Mouse (Mus musculus): ENCODE results near the gene Slc45a3. TPM values are rescaled to one million over a fixed set of nuclear protein-coding genes. Genes with fewer than 3 reads are reported as not detected.

Gene Slc45a3
- polyA plus RNA-seq, 1 experiment: 1.7 TPM

GRCm38 (mm10) chr1:132006046-132006445, 43.3 kb downstream of the Slc45a3 start:
- TF ChIP-seq POLR2A (IDR thresholded peaks at IDR 0.05; ENCODE audit: borderline replicate concordance, control insufficient read depth, low read depth, low read length) (no peak), CTCF (IDR thresholded peaks at IDR 0.05; ENCODE audit: control insufficient read depth, insufficient read depth, low read length) (no peak)
- WGBS: 85% methylated on average over 3 of the region's 3 CpGs
- Histone ChIP-seq H3K4me1 (ENCODE audit: control insufficient read depth, insufficient read depth, low read length) (peaks cover 7% of the 10 kb centered on the region), H3K4me3 (replicated peaks; ENCODE audit: control insufficient read depth, low read depth, low read length) (no peak overlapping the region), H3K27ac (ENCODE audit: control insufficient read depth, insufficient read depth, low read depth, low read length, poor library complexity) (no peak overlapping the region)

GRCm38 (mm10) chr1:132006721-132007120, 44.0 kb downstream of the Slc45a3 start:
- H3K4me3 ChIP-seq (replicated peaks; ENCODE audit: control insufficient read depth, low read depth, low read length): no peak overlapping the region
- 27% methylated on average over 5 of the region's 5 CpGs for WGBS
- no peak for TF ChIP-seq CTCF (IDR thresholded peaks at IDR 0.05; ENCODE audit: control insufficient read depth, insufficient read depth, low read length)
- no peak for TF ChIP-seq POLR2A (IDR thresholded peaks at IDR 0.05; ENCODE audit: borderline replicate concordance, control insufficient read depth, low read depth, low read length)
- H3K4me1 ChIP-seq (ENCODE audit: control insufficient read depth, insufficient read depth, low read length): peaks cover 9% of the 10 kb centered on the region
- H3K27ac ChIP-seq (ENCODE audit: control insufficient read depth, insufficient read depth, low read depth, low read length, poor library complexity): no peak overlapping the region; the same call in 1 of the 2 replicates

GRCm38 (mm10) chr1:132007282-132007815, 44.6 kb downstream of the Slc45a3 start, which contains the start of gene Elk4:
TSS of gene Elk4 (plus strand) at chr1:132007607.
- Histone ChIP-seq H3K4me3 (replicated peaks; ENCODE audit: control insufficient read depth, low read depth, low read length) (peak within 1 kb of the TSS; percentile 100), H3K27ac (ENCODE audit: control insufficient read depth, insufficient read depth, low read depth, low read length, poor library complexity) (peak within 1 kb of the TSS; percentile 100), H3K4me1 (ENCODE audit: control insufficient read depth, insufficient read depth, low read length) (peaks cover 7% of the 10 kb centered on the region)
- under 1% methylated on average over 61 of the region's 61 CpGs for WGBS
- TF ChIP-seq POLR2A (IDR thresholded peaks at IDR 0.05; ENCODE audit: borderline replicate concordance, control insufficient read depth, low read depth, low read length) (peak; percentile 68; the same call in 1 of the 2 replicates), CTCF (IDR thresholded peaks at IDR 0.05; ENCODE audit: control insufficient read depth, insufficient read depth, low read length) (no peak)

GRCm38 (mm10) chr1:132007828-132008827, 45.4 kb downstream of the Slc45a3 start:
- H3K27ac ChIP-seq (ENCODE audit: control insufficient read depth, insufficient read depth, low read depth, low read length, poor library complexity): peak overlapping the region; percentile 100
- H3K4me1 ChIP-seq (ENCODE audit: control insufficient read depth, insufficient read depth, low read length): peaks cover 7% of the 10 kb centered on the region
- H3K4me3 ChIP-seq (replicated peaks; ENCODE audit: control insufficient read depth, low read depth, low read length): peak overlapping the region; percentile 100
- peak; percentile 76 for TF ChIP-seq POLR2A (IDR thresholded peaks at IDR 0.05; ENCODE audit: borderline replicate concordance, control insufficient read depth, low read depth, low read length)
- TF ChIP-seq CTCF (IDR thresholded peaks at IDR 0.05; ENCODE audit: control insufficient read depth, insufficient read depth, low read length): no peak
- under 1% methylated on average over 66 of the region's 72 CpGs for WGBS

- peak overlapping the region; percentile 44 for H3K27ac ChIP-seq (ENCODE audit: control insufficient read depth, insufficient read depth, low read depth, low read length, poor library complexity)
- TF ChIP-seq POLR2A (IDR thresholded peaks at IDR 0.05; ENCODE audit: borderline replicate concordance, control insufficient read depth, low read depth, low read length) (no peak), CTCF (IDR thresholded peaks at IDR 0.05; ENCODE audit: control insufficient read depth, insufficient read depth, low read length) (no peak)
- WGBS: 6% methylated on average over 8 of the region's 8 CpGs
- H3K4me3 ChIP-seq (replicated peaks; ENCODE audit: control insufficient read depth, low read depth, low read length): peak overlapping the region; percentile 69
- peaks cover 7% of the 10 kb centered on the region for H3K4me1 ChIP-seq (ENCODE audit: control insufficient read depth, insufficient read depth, low read length)
These were observed 46.3 kb downstream of the Slc45a3 start for GRCm38 (mm10) chr1:132008881-132009644.

- TF ChIP-seq CTCF (IDR thresholded peaks at IDR 0.05; ENCODE audit: control insufficient read depth, insufficient read depth, low read length): no peak
- no peak for TF ChIP-seq POLR2A (IDR thresholded peaks at IDR 0.05; ENCODE audit: borderline replicate concordance, control insufficient read depth, low read depth, low read length)
- 26% methylated on average over 17 of the region's 17 CpGs for WGBS
- H3K27ac ChIP-seq (ENCODE audit: control insufficient read depth, insufficient read depth, low read depth, low read length, poor library complexity): peak overlapping the region; percentile 74
- H3K4me3 ChIP-seq (replicated peaks; ENCODE audit: control insufficient read depth, low read depth, low read length): peak overlapping the region; percentile 41
- H3K4me1 ChIP-seq (ENCODE audit: control insufficient read depth, insufficient read depth, low read length): peaks cover 4% of the 10 kb centered on the region
These were observed 48.1 kb downstream of the Slc45a3 start for GRCm38 (mm10) chr1:132010632-132011501.

GRCm38 (mm10) chr1:132011785-132012184, 49.0 kb downstream of the Slc45a3 start:
- TF ChIP-seq CTCF (IDR thresholded peaks at IDR 0.05; ENCODE audit: control insufficient read depth, insufficient read depth, low read length) (no peak), POLR2A (IDR thresholded peaks at IDR 0.05; ENCODE audit: borderline replicate concordance, control insufficient read depth, low read depth, low read length) (no peak)
- peaks cover 4% of the 10 kb centered on the region for H3K4me1 ChIP-seq (ENCODE audit: control insufficient read depth, insufficient read depth, low read length)
- H3K4me3 ChIP-seq (replicated peaks; ENCODE audit: control insufficient read depth, low read depth, low read length): no peak overlapping the region
- 26% methylated on average over 2 of the region's 2 CpGs for WGBS
- H3K27ac ChIP-seq (ENCODE audit: control insufficient read depth, insufficient read depth, low read depth, low read length, poor library complexity): no peak overlapping the region

Data from bone marrow, adult 2 months (tissue).